Mouse (Mus musculus) heart, embryonic 11.5 days (tissue): ENCODE results near the gene Tdrd5. TPM values are rescaled to one million over a fixed set of nuclear protein-coding genes. Genes with fewer than 3 reads are reported as not detected.

Experiments used
- ATAC-seq: fragments of 200-750 bp; cut with Nextera tagmentation; replicated peaks from 2 replicates; pipeline ENCODE4 v1.8.0; 2017; ENCODE audit warnings: moderate library complexity; ENCODE audit not compliant: insufficient number of reproducible peaks, low FRiP score, low TSS enrichment
- H3K27ac ChIP-seq: fragments of 300-500 bp; sonication (generic); 2 replicates; pipeline ENCODE4 v1.5.1; 2014; ENCODE audit warnings: mild to moderate bottlenecking, low read depth, low read length
- H3K27me3 ChIP-seq: fragments of 300-500 bp; sonication (generic); 2 replicates; pipeline ENCODE4 v1.6.1; 2014; ENCODE audit warnings: mild to moderate bottlenecking, low read length, mixed read lengths; ENCODE audit not compliant: control insufficient read depth, insufficient read depth
- H3K36me3 ChIP-seq: fragments of 300-500 bp; sonication (generic); 2 replicates; pipeline ENCODE4 v1.6.1; 2014; ENCODE audit warnings: mild to moderate bottlenecking, low read length, moderate library complexity, mixed read lengths; ENCODE audit not compliant: control insufficient read depth, insufficient read depth
- H3K4me1 ChIP-seq: fragments of 300-500 bp; sonication (generic); 2 replicates; pipeline ENCODE4 v1.6.1; 2014; ENCODE audit warnings: low read length; ENCODE audit not compliant: control insufficient read depth, insufficient read depth
- H3K4me2 ChIP-seq: fragments of 300-500 bp; sonication (generic); 2 replicates; pipeline ENCODE4 v1.6.1; 2014; ENCODE audit warnings: mild to moderate bottlenecking, moderate library complexity
- H3K4me3 ChIP-seq: fragments of 300-500 bp; sonication (generic); 2 replicates; pipeline ENCODE4 v1.5.1; 2014; ENCODE audit warnings: low read depth, low read length
- H3K9ac ChIP-seq: fragments of 300-500 bp; sonication (generic); 2 replicates; pipeline ENCODE4 v1.6.1; 2014; ENCODE audit warnings: mild to moderate bottlenecking, low read depth, low read length, moderate library complexity
- H3K9me3 ChIP-seq: fragments of 300-500 bp; sonication (generic); replicated peaks from 2 replicates; pipeline ENCODE4 v1.6.1; 2016; ENCODE audit warnings: low read length; ENCODE audit not compliant: control insufficient read depth
- WGBS: fragments of 180-500 bp; shearing (Covaris S2); extraction: QIAGEN DNeasy Blood & Tissue Kit; methylation state at CpG from one replicate; pipeline ENCODE4 v1.1.7; 2014; ENCODE audit not compliant: insufficient replicate concordance; 5-methylcytosine and 5-hydroxymethylcytosine counted together
- polyA plus RNA-seq: library from polyadenylated mRNA; unstranded; fragments of >200 nt; fragmentation: Nextera tagmentation; extraction: Ambion mirVana; gene quantifications from 2 replicates; pipeline ENCODE4 v1.2.1, GENCODE M21; 2014

Tdrd5 gene
- polyA plus RNA-seq, 1 experiment from 2014 or later: not detected

GRCm38 (mm10) chr1:156241035-156241434 lies 62.4 kb downstream of the Tdrd5 start:
- no peak for ATAC-seq
- Histone ChIP-seq H3K4me1 (no peaks in the 10 kb centered on the region), H3K4me2 (no peak overlapping the region), H3K9ac (no peak overlapping the region), H3K27me3 (no peaks in the 10 kb centered on the region), H3K27ac (no peak overlapping the region), H3K9me3 (no peaks in the 10 kb centered on the region), H3K36me3 (no peaks in the 10 kb centered on the region), H3K4me3 (no peak overlapping the region)
- 35% methylated on average over 2 of the region's 2 CpGs for WGBS

GRCm38 (mm10) chr1:156231122-156231521 lies 72.3 kb downstream of the Tdrd5 start:
- Histone ChIP-seq H3K36me3 (no peaks in the 10 kb centered on the region), H3K27ac (peak overlapping the region; percentile 2; the same call in 1 of the 2 replicates), H3K9me3 (no peaks in the 10 kb centered on the region), H3K27me3 (no peaks in the 10 kb centered on the region), H3K4me1 (peaks cover 20% of the 10 kb centered on the region), H3K4me2 (no peak overlapping the region), H3K9ac (no peak overlapping the region), H3K4me3 (no peak overlapping the region)
- 84% methylated on average over 6 of the region's 6 CpGs for WGBS
- ATAC-seq: no peak

- Histone ChIP-seq H3K36me3 (no peaks in the 10 kb centered on the region), H3K4me3 (no peak overlapping the region), H3K4me1 (peaks cover 20% of the 10 kb centered on the region), H3K9me3 (no peaks in the 10 kb centered on the region), H3K9ac (no peak overlapping the region), H3K4me2 (0 out of 2 replicates have a peak overlapping the region, but pooled peaks have one; percentile 9), H3K27ac (peak overlapping the region; percentile 50; the same call in 1 of the 2 replicates), H3K27me3 (no peaks in the 10 kb centered on the region)
- WGBS: 38% methylated on average over 9 of the region's 9 CpGs
- peak; percentile 37; the same call in 1 of the 2 replicates for ATAC-seq
Observed at GRCm38 (mm10) chr1:156230339-156231089, 73.0 kb downstream of the Tdrd5 start.

GRCm38 (mm10) chr1:156229448-156229847 lies 74.0 kb downstream of the Tdrd5 start:
- 0 out of 2 replicates have a peak, but pooled peaks have one; percentile 28 for ATAC-seq
- Histone ChIP-seq H3K27me3 (no peaks in the 10 kb centered on the region), H3K27ac (0 out of 2 replicates have a peak overlapping the region, but pooled peaks have one; percentile 17), H3K4me1 (peaks cover 20% of the 10 kb centered on the region), H3K9me3 (no peaks in the 10 kb centered on the region), H3K36me3 (no peaks in the 10 kb centered on the region), H3K9ac (no peak overlapping the region), H3K4me3 (no peak overlapping the region), H3K4me2 (no peak overlapping the region)
- 24% methylated on average over 7 of the region's 7 CpGs for WGBS

- Histone ChIP-seq H3K4me1 (peaks cover 20% of the 10 kb centered on the region), H3K27ac (no peak overlapping the region), H3K27me3 (no peaks in the 10 kb centered on the region), H3K9me3 (no peaks in the 10 kb centered on the region), H3K4me3 (no peak overlapping the region), H3K9ac (no peak overlapping the region), H3K36me3 (no peaks in the 10 kb centered on the region), H3K4me2 (no peak overlapping the region)
- no peak for ATAC-seq
- WGBS: 79% methylated on average over 4 of the region's 4 CpGs
Observed at GRCm38 (mm10) chr1:156228728-156229127, 74.7 kb downstream of the Tdrd5 start.

GRCm38 (mm10) chr1:156226903-156227302 lies 76.6 kb downstream of the Tdrd5 start:
- Histone ChIP-seq H3K9ac (no peak overlapping the region), H3K4me2 (no peak overlapping the region), H3K9me3 (no peaks in the 10 kb centered on the region), H3K27me3 (no peaks in the 10 kb centered on the region), H3K4me3 (no peak overlapping the region), H3K27ac (no peak overlapping the region), H3K4me1 (peaks cover 36% of the 10 kb centered on the region), H3K36me3 (no peaks in the 10 kb centered on the region)
- WGBS: 51% methylated on average over 5 of the region's 5 CpGs
- no peak for ATAC-seq

- 38% methylated on average over 13 of the region's 13 CpGs for WGBS
- peak overlapping the region; percentile 58 for H3K9ac ChIP-seq
- H3K4me1 ChIP-seq: peaks cover 48% of the 10 kb centered on the region
Observed at GRCm38 (mm10) chr1:156222205-156223000, 81.1 kb downstream of the Tdrd5 start.

GRCm38 (mm10) chr1:156221327-156221726 lies 82.1 kb downstream of the Tdrd5 start:
- ATAC-seq: no peak
- H3K4me2 ChIP-seq: no peak overlapping the region
- no peaks in the 10 kb centered on the region for H3K9me3 ChIP-seq
- WGBS: 44% methylated on average over 2 of the region's 2 CpGs
- 0 out of 2 replicates have a peak overlapping the region, but pooled peaks have one; percentile 6 for H3K9ac ChIP-seq
- H3K36me3 ChIP-seq: no peaks in the 10 kb centered on the region
- H3K27ac ChIP-seq: no peak overlapping the region
- H3K27me3 ChIP-seq: no peaks in the 10 kb centered on the region
- H3K4me3 ChIP-seq: no peak overlapping the region
- H3K4me1 ChIP-seq: peaks cover 47% of the 10 kb centered on the region

More at GRCm38 (mm10) chr1:156222205-156223000, 81.1 kb downstream of the Tdrd5 start:
- peak; percentile 83 for ATAC-seq
- no peak overlapping the region for H3K4me3 ChIP-seq
- no peaks in the 10 kb centered on the region for H3K27me3 ChIP-seq
- H3K27ac ChIP-seq: peak overlapping the region; percentile 92
- H3K4me2 ChIP-seq: peak overlapping the region; percentile 44
- H3K9me3 ChIP-seq: no peaks in the 10 kb centered on the region
- H3K36me3 ChIP-seq: no peaks in the 10 kb centered on the region
